Mouse (Mus musculus) lung, postnatal 4 days (tissue): ENCODE data around the gene Man1a.
A peak's percentile ranks its signal among the peaks of the same experiment; 100 is the strongest.

Source experiments
- DNase-seq, 2 experiments: peaks; one replicate each; pipeline ENCODE4 v3.0.0; 2021

Man1a gene

GRCm38 (mm10) chr10:54076420-54076819 is at the start of gene Man1a:
Man1a (minus strand) TSS chr10:54076609.
- no peak for DNase-seq

GRCm38 (mm10) chr10:54121816-54122215 is 45.4 kb upstream of the Man1a start:
- DNase-seq, result peak; percentile 12 to 29

DNA sequence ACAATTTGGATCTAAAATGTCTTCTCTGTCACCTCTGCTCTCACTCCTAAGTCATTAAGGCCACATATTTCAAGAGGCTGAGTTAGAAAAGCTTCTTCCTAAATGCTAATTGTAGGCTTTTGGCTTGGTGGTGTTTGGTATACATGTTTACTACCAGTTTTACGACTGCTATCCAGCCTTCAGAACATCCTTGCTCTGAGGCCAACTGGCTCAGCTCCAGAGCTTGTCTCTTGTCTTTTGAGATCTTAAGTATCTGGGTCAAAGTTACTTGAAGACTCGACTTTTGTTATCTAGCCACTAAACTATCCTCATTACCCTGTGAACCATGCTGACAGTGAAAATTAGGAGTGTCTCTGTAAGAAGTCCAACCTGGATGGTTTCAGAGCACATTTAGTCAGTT is 44.0 kb upstream of the Man1a start:
- DNase-seq, result no peak

DNA sequence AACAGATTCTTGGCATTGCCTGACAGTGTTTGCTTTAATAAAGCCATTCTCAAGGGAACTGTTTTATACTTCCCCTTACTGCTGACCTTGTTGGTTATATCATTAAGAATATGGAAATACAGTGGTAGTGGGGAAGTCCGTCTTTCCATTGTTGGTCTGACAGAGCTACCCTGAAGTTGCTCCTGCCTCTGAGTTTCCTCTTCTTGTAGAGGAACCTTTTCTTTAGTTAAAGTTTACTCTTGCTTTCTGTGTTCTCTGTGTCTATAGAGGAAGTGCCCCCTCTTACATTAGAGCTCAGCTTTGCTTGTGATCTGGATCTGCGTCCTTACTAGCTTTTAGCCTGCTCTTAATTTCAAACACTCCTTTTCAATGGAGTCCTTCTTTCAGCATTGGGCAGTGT is 42.9 kb upstream of the Man1a start:
- peak in 1 of 2 experiments; percentile 5 for DNase-seq

- DNase-seq, result no peak
These were observed 42.0 kb upstream of the Man1a start for GRCm38 (mm10) chr10:54118223-54118912.

- DNase-seq, result peak; percentile 25 to 43
These were observed 41.4 kb upstream of the Man1a start for GRCm38 (mm10) chr10:54117763-54118162.

- no peak for DNase-seq
These were observed 27.3 kb upstream of the Man1a start for GRCm38 (mm10) chr10:54103671-54104070.

GRCm38 (mm10) chr10:54092081-54092480 is 15.7 kb upstream of the Man1a start:
- DNase-seq, result no peak

DNA sequence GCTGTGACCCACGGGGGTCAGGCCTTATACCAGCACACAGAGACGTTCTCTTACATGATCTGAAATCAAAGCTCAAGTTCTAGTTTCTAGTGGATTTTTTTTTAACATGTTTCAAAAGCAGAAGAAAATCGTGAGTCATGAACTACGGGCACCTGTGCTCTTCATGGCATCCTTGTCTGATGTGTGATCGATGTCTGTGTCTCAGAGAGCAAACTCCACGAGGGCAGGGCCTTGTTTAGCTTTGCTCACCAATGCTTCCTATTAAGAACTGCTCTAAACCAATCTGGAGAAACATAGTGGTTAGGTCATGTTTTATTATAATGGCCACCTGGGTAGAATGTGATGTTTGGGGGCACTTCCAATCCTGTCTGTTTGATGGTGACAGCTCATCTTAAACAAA is 13.5 kb upstream of the Man1a start:
- DNase-seq, result no peak

GRCm38 (mm10) chr10:54087346-54087745 is 10.9 kb upstream of the Man1a start:
- no peak for DNase-seq

- DNase-seq, result no peak
These were observed 8.7 kb upstream of the Man1a start for GRCm38 (mm10) chr10:54085073-54085472.

DNA sequence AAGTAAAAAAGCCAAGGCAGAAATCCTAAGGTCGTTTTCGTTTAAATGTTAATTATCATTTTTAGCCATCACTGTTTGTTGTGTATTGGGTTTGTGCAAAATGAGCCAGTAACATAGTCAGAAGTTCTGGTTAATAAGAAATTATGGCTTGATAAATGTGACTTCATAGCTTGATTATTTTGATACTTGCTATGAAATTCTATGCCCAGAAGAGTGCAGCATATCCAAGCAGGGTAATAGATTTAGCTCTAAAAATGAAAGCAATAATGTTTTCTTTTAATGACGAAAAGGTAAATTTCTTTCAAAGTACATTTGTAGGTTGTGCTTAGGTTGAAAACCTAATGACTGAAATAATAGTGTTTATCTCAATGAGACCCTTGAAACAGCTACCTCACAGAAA is 596 bp upstream of the Man1a start:
- DNase-seq, result no peak

DNA sequence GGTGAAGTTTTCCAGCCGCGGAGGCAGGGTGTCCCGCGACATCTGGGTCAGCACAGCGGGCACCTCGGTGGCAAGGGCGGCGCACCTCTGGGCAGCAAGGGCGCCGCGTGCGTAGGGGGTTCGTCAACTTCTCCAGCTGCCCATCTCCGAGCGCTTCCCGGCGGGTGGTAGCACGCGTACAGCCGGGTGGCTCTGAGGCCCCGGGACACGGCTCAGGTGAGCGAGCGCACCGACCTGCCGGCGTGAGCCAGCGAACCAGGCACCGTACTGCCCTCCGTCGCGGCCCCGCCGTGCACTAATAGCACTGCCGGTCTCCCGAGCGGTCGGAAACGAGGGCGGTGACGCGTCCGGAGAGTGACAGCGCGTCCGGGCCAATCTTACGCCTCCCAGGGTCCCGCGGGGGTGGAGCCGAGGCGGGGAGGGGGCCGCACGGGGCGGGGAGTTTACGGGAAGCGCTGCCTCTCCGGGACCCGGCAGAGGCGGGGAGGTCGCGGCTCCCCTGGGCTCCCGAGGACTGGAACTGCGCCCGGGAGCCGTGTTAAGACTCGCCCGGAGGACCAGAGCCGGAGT is 883 bp downstream of the Man1a start:
- peak; percentile 95 for DNase-seq

- DNase-seq, result peak; percentile 58 to 61
These were observed 1.6 kb downstream of the Man1a start for GRCm38 (mm10) chr10:54074609-54075421.

DNA sequence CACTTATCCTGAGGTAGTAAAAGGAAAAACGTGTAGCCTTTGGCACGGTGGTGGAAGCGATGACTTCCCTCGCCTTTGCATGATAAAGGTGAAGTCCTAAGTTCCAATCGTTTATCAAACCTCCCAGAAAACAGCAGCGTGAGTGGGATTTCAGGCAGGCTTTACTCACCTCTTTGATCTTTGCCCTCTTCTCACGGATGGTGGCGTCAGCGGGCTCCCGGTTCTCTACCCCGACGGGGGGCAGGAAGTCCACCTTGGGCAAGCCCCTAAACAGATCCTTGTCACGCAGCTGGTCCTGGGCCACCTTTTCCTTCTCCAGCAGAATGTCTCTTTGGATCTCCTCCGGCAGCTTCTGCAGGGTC is 2.2 kb downstream of the Man1a start:
- no peak for DNase-seq

GRCm38 (mm10) chr10:54073641-54074203 is 2.7 kb downstream of the Man1a start:
- DNase-seq, result peak in 1 of 2 experiments; percentile 22

DNA sequence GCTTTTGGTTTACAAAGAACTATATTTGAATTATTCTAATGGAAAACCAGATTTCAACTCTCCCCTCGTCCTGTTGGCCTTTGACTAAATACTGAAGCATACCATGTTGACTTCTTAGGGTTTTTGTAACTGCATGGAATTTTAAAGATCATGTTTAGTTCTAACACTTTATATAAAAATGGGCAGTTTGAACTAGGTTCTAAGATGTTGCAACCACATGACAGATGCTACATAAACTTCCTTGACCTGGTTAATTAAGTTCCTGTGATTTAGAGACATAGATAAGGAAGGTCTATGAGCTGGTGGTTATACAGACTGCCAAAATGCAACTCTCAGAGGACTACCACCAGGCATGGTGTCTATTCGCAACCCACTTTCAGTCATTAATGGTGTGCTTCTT is 4.1 kb downstream of the Man1a start:
- DNase-seq, result no peak

- no peak for DNase-seq
These were observed 5.9 kb downstream of the Man1a start for GRCm38 (mm10) chr10:54070496-54070895.

DNA sequence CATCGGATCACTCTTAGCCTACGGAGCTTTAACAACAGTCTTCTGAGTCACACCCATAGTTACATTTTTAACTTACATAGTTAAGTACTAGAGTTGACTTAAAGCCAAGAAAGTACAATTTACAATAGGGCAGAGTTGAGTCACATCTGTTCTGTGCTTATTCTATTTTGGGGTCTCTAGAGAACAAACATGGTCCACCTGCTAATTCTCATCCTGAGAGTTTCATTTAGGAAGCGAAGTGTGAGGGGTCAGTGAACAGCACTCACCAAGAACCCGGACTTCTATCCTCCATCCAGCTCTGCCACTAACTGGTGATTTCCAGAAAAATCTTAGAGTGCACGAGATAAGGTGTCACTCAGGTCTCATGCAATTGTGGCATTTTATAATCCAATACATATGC is 7.0 kb downstream of the Man1a start:
- DNase-seq, result no peak

GRCm38 (mm10) chr10:54066683-54067082 is 9.7 kb downstream of the Man1a start:
- DNase-seq, result no peak

- no peak for DNase-seq
These were observed 12.7 kb downstream of the Man1a start for GRCm38 (mm10) chr10:54063551-54064260.

GRCm38 (mm10) chr10:54062835-54063234 is 13.6 kb downstream of the Man1a start:
- no peak for DNase-seq

DNA sequence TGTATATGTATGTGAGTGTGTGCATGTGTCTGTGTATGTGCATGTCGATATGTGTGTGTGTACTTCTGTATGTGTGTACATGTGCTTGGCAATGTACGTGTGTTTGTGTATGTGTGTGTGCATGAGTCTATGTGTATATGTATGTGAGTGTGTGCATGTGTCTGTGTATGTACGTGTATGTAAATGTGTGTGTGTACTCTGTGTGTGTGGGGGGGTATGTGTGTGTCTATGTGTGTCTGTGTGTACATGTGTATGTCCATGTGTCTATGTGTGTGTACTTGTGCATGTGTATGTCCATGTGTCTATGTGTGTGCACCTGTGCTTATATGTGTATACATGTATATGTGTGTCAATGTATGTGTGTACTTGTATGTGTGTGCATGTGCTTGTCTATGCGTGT is 15.2 kb downstream of the Man1a start:
- no peak for DNase-seq
